Mouse (Mus musculus) hindbrain, postnatal 0 days (tissue): ENCODE results near the gene Primpol. TPM values are rescaled to one million over a fixed set of nuclear protein-coding genes. Genes with fewer than 3 reads are reported as not detected.

Experiments used
- ATAC-seq: fragments of 200-750 bp; cut with Nextera tagmentation; 2 replicates; pipeline ENCODE4 v1.8.0; 2017; ENCODE audit warnings: mild to moderate bottlenecking, moderate TSS enrichment, moderate library complexity
- DNase-seq: peaks from one replicate; pipeline ENCODE4 v3.0.0-alpha.2; 2015; ENCODE audit warnings: low spot score
- H3K27ac ChIP-seq: fragments of 300-500 bp; sonication (generic); 2 replicates; pipeline ENCODE4 v1.5.1; 2014; ENCODE audit warnings: mild to moderate bottlenecking
- H3K27me3 ChIP-seq: fragments of 300-500 bp; sonication (generic); 2 replicates; pipeline ENCODE4 v1.6.1; 2014; ENCODE audit warnings: low read length, mixed read lengths; ENCODE audit not compliant: insufficient read depth
- H3K36me3 ChIP-seq: fragments of 300-500 bp; sonication (generic); 2 replicates; pipeline ENCODE4 v1.6.1; 2014; ENCODE audit warnings: low read length, mixed read lengths; ENCODE audit not compliant: insufficient read depth
- H3K4me1 ChIP-seq: fragments of 300-500 bp; sonication (generic); 2 replicates; pipeline ENCODE4 v1.6.1; 2014; ENCODE audit warnings: antibody characterized with exemption, low read length, mixed read lengths; ENCODE audit not compliant: insufficient read depth
- H3K4me2 ChIP-seq: fragments of 300-500 bp; sonication (generic); 2 replicates; pipeline ENCODE4 v1.6.1; 2014; ENCODE audit warnings: low read depth, mild to moderate bottlenecking, low read length, moderate library complexity, mixed read lengths
- H3K4me3 ChIP-seq: fragments of 300-500 bp; sonication (generic); 2 replicates; pipeline ENCODE4 v1.5.1; 2014; ENCODE audit warnings: low read length
- H3K9ac ChIP-seq: fragments of 300-500 bp; sonication (generic); replicated peaks from 2 replicates; pipeline ENCODE4 v1.6.1; 2014; ENCODE audit warnings: mild to moderate bottlenecking, low read length, moderate library complexity, mixed read lengths
- H3K9me3 ChIP-seq: fragments of 300-500 bp; sonication (generic); 2 replicates; pipeline ENCODE4 v1.6.1; 2016; ENCODE audit warnings: low read length, mixed read lengths
- CTCF ChIP-seq: IDR thresholded peaks from 2 replicates; pipeline ENCODE4 v1.5.1; 2016; ENCODE audit warnings: antibody characterized with exemption, control low read depth, low read depth
- WGBS: fragments of 180-500 bp; shearing (Covaris S2); extraction: QIAGEN DNeasy Blood & Tissue Kit; methylation state at CpG from one replicate; pipeline ENCODE4 v1.1.7; 2014; 5-methylcytosine and 5-hydroxymethylcytosine counted together
- polyA plus RNA-seq: library from polyadenylated mRNA; unstranded; fragments of >200 nt; fragmentation: Nextera tagmentation; extraction: Ambion mirVana; gene quantifications from 2 replicates; pipeline ENCODE4 v1.2.1, GENCODE M21; 2015
- total RNA-seq: library from RNA; depleted of rRNA; stranded (reverse); fragments of >200 nt; gene quantifications from 2 replicates; pipeline ENCODE4 v1.2.3, GENCODE M21; 2014

Primpol gene
- total and polyA plus RNA-seq, 2 experiments from 2014 or later: 4.0 to 4.9 TPM

GRCm38 (mm10) chr8:46578794-46579193, 38.2 kb downstream of the Primpol start:
- DNase-seq: no peak
- Histone ChIP-seq H3K9me3 (no peaks in the 10 kb centered on the region), H3K27ac (no peak overlapping the region), H3K4me3 (no peak overlapping the region), H3K36me3 (peaks cover 31% of the 10 kb centered on the region; the same call in 1 of the 2 replicates), H3K9ac (no peak overlapping the region), H3K27me3 (no peaks in the 10 kb centered on the region), H3K4me2 (no peak overlapping the region), H3K4me1 (no peaks in the 10 kb centered on the region)
- no peak for TF ChIP-seq CTCF
- ATAC-seq: no peak
- WGBS: 94% methylated on average over 9 of the region's 9 CpGs

DNA sequence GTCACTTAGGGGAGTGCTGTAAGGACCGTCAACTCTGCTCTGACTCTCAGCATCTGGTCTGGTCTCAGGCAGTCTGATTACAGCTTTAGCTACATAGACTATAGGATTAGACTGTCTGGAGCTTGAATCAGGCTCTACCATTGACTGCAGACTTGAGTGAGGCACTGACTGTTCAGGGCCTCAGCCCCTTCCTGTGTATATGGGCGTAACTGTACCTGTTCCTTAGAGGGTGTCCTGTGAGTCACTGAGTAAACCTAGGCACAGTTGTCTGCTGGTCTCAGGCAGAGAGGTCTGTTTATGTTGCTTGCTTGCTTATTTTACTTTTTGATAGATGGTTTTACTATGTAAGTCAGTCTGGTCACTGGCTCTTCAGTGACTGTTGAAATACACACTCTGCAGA, 43.0 kb downstream of the Primpol start:
- H3K4me1 ChIP-seq: no peaks in the 10 kb centered on the region
- no peak overlapping the region for H3K4me2 ChIP-seq
- peaks cover 22% of the 10 kb centered on the region; the same call in 1 of the 2 replicates for H3K36me3 ChIP-seq
- DNase-seq (no peak), ATAC-seq (no peak)
- H3K27ac ChIP-seq: no peak overlapping the region
- TF ChIP-seq CTCF: no peak
- no peaks in the 10 kb centered on the region for H3K9me3 ChIP-seq
- H3K27me3 ChIP-seq: no peaks in the 10 kb centered on the region
- WGBS: 98% methylated on average over 2 of the region's 2 CpGs
- no peak overlapping the region for H3K9ac ChIP-seq
- no peak overlapping the region for H3K4me3 ChIP-seq

DNA sequence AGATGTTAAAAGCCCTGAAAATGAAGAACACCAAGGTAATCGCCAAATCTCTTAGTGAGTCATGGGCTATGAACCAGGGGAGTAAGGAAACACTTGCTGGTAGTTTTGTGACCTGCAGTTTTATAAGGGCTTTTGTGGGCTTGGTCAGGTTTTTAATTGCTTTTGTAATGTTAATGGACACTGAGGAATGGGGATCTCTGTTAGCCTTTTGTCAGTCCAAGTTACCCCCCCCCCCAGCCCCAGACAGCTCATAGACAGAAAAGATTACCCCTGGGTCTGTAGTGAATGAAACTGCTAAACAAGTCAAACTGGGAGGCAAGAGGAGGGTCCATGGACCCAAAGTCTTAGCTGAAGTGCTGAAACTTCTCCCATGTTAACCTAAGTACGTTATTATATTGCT, 43.6 kb downstream of the Primpol start:
- H3K36me3 ChIP-seq: peaks cover 17% of the 10 kb centered on the region; the same call in 1 of the 2 replicates
- ATAC-seq (no peak), DNase-seq (no peak)
- no peak overlapping the region for H3K27ac ChIP-seq
- no peaks in the 10 kb centered on the region for H3K4me1 ChIP-seq
- WGBS: 90% methylated on average over 2 of the region's 2 CpGs
- H3K27me3 ChIP-seq: no peaks in the 10 kb centered on the region
- H3K9ac ChIP-seq: no peak overlapping the region
- H3K4me3 ChIP-seq: no peak overlapping the region
- no peaks in the 10 kb centered on the region for H3K9me3 ChIP-seq
- TF ChIP-seq CTCF: no peak
- H3K4me2 ChIP-seq: no peak overlapping the region

GRCm38 (mm10) chr8:46570673-46571072, 46.3 kb downstream of the Primpol start:
- Histone ChIP-seq H3K9ac (no peak overlapping the region), H3K27ac (no peak overlapping the region), H3K36me3 (no peaks in the 10 kb centered on the region), H3K4me2 (no peak overlapping the region), H3K4me3 (no peak overlapping the region), H3K9me3 (no peaks in the 10 kb centered on the region), H3K27me3 (no peaks in the 10 kb centered on the region), H3K4me1 (no peaks in the 10 kb centered on the region)
- 94% methylated on average over 9 of the region's 14 CpGs for WGBS
- ATAC-seq: no peak
- no peak for TF ChIP-seq CTCF
- no peak for DNase-seq

DNA sequence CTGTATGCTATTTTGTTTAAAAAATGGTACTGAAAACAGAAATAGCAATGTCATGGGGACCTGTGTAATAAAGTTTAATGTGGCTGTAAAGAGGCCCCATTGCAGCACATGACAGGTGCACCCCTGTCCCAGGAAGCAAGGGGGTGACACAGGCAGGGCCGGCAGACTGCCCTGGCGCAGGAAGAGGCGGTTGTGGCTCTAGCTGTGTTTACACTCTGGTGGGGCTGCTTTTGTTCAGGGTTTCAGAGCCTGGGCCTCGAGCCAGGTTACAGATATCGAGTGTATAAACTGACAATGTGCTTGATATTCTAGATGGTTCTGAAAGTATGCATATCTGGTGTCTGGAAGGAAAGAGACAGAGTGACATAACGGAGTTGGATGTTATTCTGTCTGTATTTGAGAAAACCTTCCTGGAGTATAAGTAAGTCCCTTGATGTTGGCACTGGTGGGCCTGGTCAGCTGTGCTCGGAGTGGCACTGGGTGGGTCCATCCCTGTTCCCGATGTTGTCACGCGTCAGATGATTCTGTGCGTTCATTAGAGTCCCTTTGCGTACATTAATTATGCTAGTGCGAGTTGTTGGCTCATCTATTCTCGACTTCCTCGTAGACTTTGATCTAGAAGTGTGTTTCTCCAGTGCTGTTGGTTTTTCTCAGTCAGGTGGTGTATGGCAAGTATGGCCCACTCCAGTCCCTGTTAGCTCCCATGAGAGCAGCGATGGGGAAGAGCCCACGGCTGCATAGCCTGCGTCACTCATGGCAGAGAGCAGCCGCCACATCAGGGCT, 47.2 kb downstream of the Primpol start:
- 88% methylated on average over 19 of the region's 19 CpGs for WGBS
- Histone ChIP-seq H3K9ac (no peak overlapping the region), H3K9me3 (no peaks in the 10 kb centered on the region), H3K27ac (no peak overlapping the region), H3K4me3 (no peak overlapping the region), H3K36me3 (no peaks in the 10 kb centered on the region), H3K27me3 (no peaks in the 10 kb centered on the region), H3K4me1 (no peaks in the 10 kb centered on the region), H3K4me2 (no peak overlapping the region)
- no peak for TF ChIP-seq CTCF
- ATAC-seq: no peak
- DNase-seq: no peak

DNA sequence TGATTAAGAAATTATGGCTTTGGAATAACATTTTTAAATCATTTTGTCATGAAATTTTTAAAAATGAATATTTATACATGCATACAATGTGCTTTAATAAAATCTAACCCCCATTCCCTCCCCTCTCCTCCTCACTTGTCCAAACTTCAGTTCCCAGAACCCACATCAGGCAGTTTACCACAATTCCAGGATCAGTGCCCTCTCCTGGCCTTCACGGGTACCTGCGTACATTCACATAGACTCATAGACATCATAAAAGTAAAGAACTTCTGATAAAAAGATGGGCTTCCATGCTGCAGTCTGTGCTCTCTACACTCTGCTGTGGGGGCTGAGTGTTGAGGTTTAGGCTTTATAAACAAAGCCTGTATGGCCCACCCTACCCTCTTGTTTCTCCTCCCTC, 48.1 kb downstream of the Primpol start:
- Histone ChIP-seq H3K36me3 (no peaks in the 10 kb centered on the region), H3K4me2 (no peak overlapping the region), H3K27me3 (no peaks in the 10 kb centered on the region), H3K9ac (no peak overlapping the region), H3K4me3 (no peak overlapping the region), H3K4me1 (no peaks in the 10 kb centered on the region), H3K27ac (no peak overlapping the region), H3K9me3 (no peaks in the 10 kb centered on the region)
- peak; percentile 55 for TF ChIP-seq CTCF
- peak; percentile 32 for DNase-seq
- 83% methylated on average over 2 of the region's 2 CpGs for WGBS
- ATAC-seq: 0 out of 2 replicates have a peak, but pooled peaks have one; percentile 43

DNA sequence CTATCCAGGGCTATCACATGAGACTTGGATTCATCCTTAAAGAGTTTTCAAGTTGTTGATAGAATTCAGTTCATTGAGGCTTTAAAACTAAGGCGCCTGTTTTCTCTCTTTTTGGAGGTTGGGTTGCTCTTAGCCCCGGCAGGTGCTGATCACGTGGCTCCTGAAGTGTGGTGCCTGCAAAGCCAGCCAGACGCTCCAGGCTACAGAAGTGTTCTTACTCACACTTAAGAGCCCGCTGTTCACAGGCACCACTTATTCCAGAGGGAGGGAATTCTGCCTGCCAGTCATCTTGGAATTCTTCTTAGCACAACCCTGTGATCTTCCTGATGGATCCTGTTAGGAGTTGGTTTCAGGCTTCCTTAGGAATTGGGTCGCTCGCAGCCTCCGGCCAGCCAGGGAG, 49.1 kb downstream of the Primpol start:
- Histone ChIP-seq H3K9ac (no peak overlapping the region), H3K4me2 (no peak overlapping the region), H3K4me3 (no peak overlapping the region), H3K4me1 (no peaks in the 10 kb centered on the region), H3K27ac (no peak overlapping the region), H3K27me3 (no peaks in the 10 kb centered on the region), H3K9me3 (no peaks in the 10 kb centered on the region), H3K36me3 (no peaks in the 10 kb centered on the region)
- whole genome bisulfite sequencing: 93% methylated on average over 8 of the region's 8 CpGs
- no peak for DNase-seq
- no peak for ATAC-seq
- no peak for TF ChIP-seq CTCF
